24 mouse cellular contexts compared by ENCODE assay signal in the genomic region with DNA sequence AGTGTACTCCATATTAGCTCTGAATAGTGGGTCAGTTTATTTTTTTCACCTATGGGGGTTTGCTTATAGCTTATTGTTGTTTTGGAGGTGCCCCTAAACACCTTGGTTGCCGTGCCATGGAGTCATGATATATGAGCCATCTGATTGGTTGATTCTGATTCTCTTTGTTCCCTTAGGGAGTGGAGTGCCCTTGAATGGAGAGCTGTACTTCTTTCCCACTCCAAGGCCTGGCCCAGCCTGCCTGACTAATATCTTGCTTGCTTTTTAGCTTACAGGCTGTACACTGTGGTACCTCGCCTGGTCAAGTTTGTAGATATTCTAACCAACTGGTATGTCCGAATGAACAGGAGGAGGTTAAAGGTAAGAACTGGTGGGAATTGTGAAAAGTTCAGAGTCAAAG. TPM values are rescaled to one million over a fixed set of nuclear protein-coding genes. Genes with fewer than 3 reads are reported as not detected.
DNase-seq lines count a peak whose midpoint lies in the region; ATAC-seq and TF ChIP-seq lines count a peak whose summit lies in the region.
"Had no signal": no experiment of that assay in that cellular context is flagged by ENCODE, and none has a peak within 500 bp of the region (broad histone marks: within the 10 kb centered on the region; RNA-seq: fewer than 3 reads in every experiment).

No protein-coding gene starts in this region.

- H3K27me3 ChIP-seq in liver, embryonic 12.5 days (replicated peaks) = no peaks in the 10 kb centered on the region
- H3K27me3 ChIP-seq: CH12.LX; embryonic facial prominence, embryonic 12.5 days; forebrain, embryonic 13.5 days; Patski had no signal

- no peak for ATAC-seq in liver, embryonic 12.5 days
- ATAC-seq: activated CD4-positive, CD25-positive, alpha-beta regulatory T cell, adult 4 months; CD4-positive, CD25-positive, alpha-beta regulatory T cell, adult 4 months; forebrain, embryonic 13.5 days; Patski had no signal

- peak; percentile 56 for DNase-seq in heart, adult 11 months
- no peak for DNase-seq in heart, postnatal 36 days
- peak; percentile 4 for DNase-seq in lung, adult 2 months
- DNase-seq in lung, postnatal 10 days = no peak
- DNase-seq in lung, postnatal 25 days (ENCODE audit: low spot score) = peak; percentile 43
- DNase-seq in spleen, postnatal 14 days (ENCODE audit: low spot score in 2 of 2) = no peak
- DNase-seq: adrenal gland, adult 8-10 months; adrenal gland, postnatal 14 days; adrenal gland, postnatal 36 days; B cell, adult 2 months; cerebellum, adult 11-12 months; cerebellum, adult 2 months; cerebellum, adult 9-10 months; cerebellum, postnatal 10 days; cerebellum, postnatal 25 days had no signal

- no peak for TF ChIP-seq POLR2A in lung, adult 2 months (IDR thresholded peaks at IDR 0.05; ENCODE audit: borderline replicate concordance, extremely low read depth, low read depth, low read length)

- H3K27ac ChIP-seq in liver, embryonic 12.5 days = no peak overlapping the region
- H3K27ac ChIP-seq: embryonic facial prominence, embryonic 10.5 days; embryonic facial prominence, embryonic 12.5 days; forebrain, embryonic 13.5 days had no signal

- H3K4me2 ChIP-seq in liver, embryonic 12.5 days = no peak overlapping the region
- H3K4me2 ChIP-seq: embryonic facial prominence, embryonic 12.5 days; forebrain, embryonic 13.5 days had no signal

- no peaks in the 10 kb centered on the region for H3K9me3 ChIP-seq in liver, embryonic 12.5 days (replicated peaks)
- H3K9me3 ChIP-seq: embryonic facial prominence, embryonic 10.5 days; embryonic facial prominence, embryonic 12.5 days; forebrain, embryonic 13.5 days; G1E had no signal

- H3K4me1 ChIP-seq in lung, adult 2 months (ENCODE audit: control insufficient read depth, insufficient read depth, low read length) = no peaks in the 10 kb centered on the region
- no peaks in the 10 kb centered on the region for H3K4me1 ChIP-seq in liver, embryonic 12.5 days
- H3K4me1 ChIP-seq: embryonic facial prominence, embryonic 10.5 days; embryonic facial prominence, embryonic 12.5 days; forebrain, embryonic 13.5 days had no signal

- peaks cover 98% of the 10 kb centered on the region for H3K36me3 ChIP-seq in liver, embryonic 12.5 days

- 70% methylated on average over 3 of the region's 3 CpGs for WGBS in lung, adult 2 months
- WGBS in liver, embryonic 12.5 days (ENCODE audit: insufficient replicate concordance) = 76% methylated on average over 3 of the region's 3 CpGs

- TF ChIP-seq CTCF in lung, adult 2 months (IDR thresholded peaks at IDR 0.05; ENCODE audit: insufficient read depth, low read length) = no peak

- H3K9ac ChIP-seq in liver, embryonic 12.5 days = no peak overlapping the region
- H3K9ac ChIP-seq: embryonic facial prominence, embryonic 12.5 days; forebrain, embryonic 13.5 days had no signal

- intact Hi-C loops in heart, postnatal 36 days (cut with DNase I) = no loop called here

- H3K4me3 ChIP-seq in lung, adult 2 months (replicated peaks; ENCODE audit: extremely low read depth, low read depth, low read length) = no peak overlapping the region
- no peak overlapping the region for H3K4me3 ChIP-seq in liver, embryonic 12.5 days
- H3K4me3 ChIP-seq: embryonic facial prominence, embryonic 10.5 days; embryonic facial prominence, embryonic 12.5 days; forebrain, embryonic 13.5 days had no signal

RNA-seq across cellular contexts. Expression of a gene that starts 37.4 kb away (rescaled TPM):
- total RNA-seq in heart, postnatal 36 days (2021) = 10 to 100 TPM; 68.4 to 68.7 TPM
- 10.4 and 17.4 TPM in 2 replicates for polyA plus RNA-seq in lung, adult 2 months (2012; rRNA removed)
- polyA plus RNA-seq in liver, embryonic 12.5 days (2016; fragmentation: Nextera tagmentation; extraction: Ambion mirVana) = 94.1 and 94.9 TPM in 2 replicates

Comparison
In these comparisons a context has a peak if more than half of its experiments do, and no peak if none do; other contexts are left out.
1. DNase-seq: peak in heart, adult 11 months (single experiment), lung, adult 2 months (single experiment) and lung, postnatal 25 days (single experiment); none in heart, postnatal 36 days (0 of 2), lung, postnatal 10 days (single experiment) and spleen, postnatal 14 days (0 of 2).